Mouse (Mus musculus): ENCODE measurements around the gene Grm7.

The Grm7 gene

GRCm38 (mm10) chr6:111499542-111499941 is 854.2 kb downstream of the Grm7 start:
- Histone ChIP-seq H3K9me3 (ENCODE audit: low read length) (no peaks in the 10 kb centered on the region), H3K36me3 (ENCODE audit: insufficient read depth, low read length) (no peaks in the 10 kb centered on the region), H3K4me1 (replicated peaks; ENCODE audit: low read depth, low read length) (no peaks in the 10 kb centered on the region), H3K4me3 (replicated peaks; ENCODE audit: low read length) (no peak overlapping the region), H3K27me3 (ENCODE audit: insufficient read depth, low read length) (no peaks in the 10 kb centered on the region)
- TF ChIP-seq NANOG (IDR thresholded peaks at IDR 0.05; ENCODE audit: borderline replicate concordance, low read length): no peak
- no peak for TF ChIP-seq POU5F1 (IDR thresholded peaks at IDR 0.05; ENCODE audit: borderline replicate concordance, low read length)
- TF ChIP-seq CTCF (conservative IDR thresholded peaks at IDR 0.05; ENCODE audit: low read length): no peak

- H3K4me1 ChIP-seq (replicated peaks; ENCODE audit: low read depth, low read length): no peaks in the 10 kb centered on the region
- TF ChIP-seq NANOG (IDR thresholded peaks at IDR 0.05; ENCODE audit: borderline replicate concordance, low read length) (no peak), POU5F1 (IDR thresholded peaks at IDR 0.05; ENCODE audit: borderline replicate concordance, low read length) (no peak), CTCF (conservative IDR thresholded peaks at IDR 0.05; ENCODE audit: low read length) (no peak)
These were observed 865.5 kb downstream of the Grm7 start for GRCm38 (mm10) chr6:111510768-111511459.

GRCm38 (mm10) chr6:111512359-111512758 is 867.0 kb downstream of the Grm7 start:
- Histone ChIP-seq H3K27me3 (ENCODE audit: insufficient read depth, low read length) (no peaks in the 10 kb centered on the region), H3K4me1 (replicated peaks; ENCODE audit: low read depth, low read length) (no peaks in the 10 kb centered on the region), H3K4me3 (replicated peaks; ENCODE audit: low read length) (no peak overlapping the region), H3K36me3 (ENCODE audit: insufficient read depth, low read length) (no peaks in the 10 kb centered on the region), H3K9me3 (ENCODE audit: low read length) (no peaks in the 10 kb centered on the region)
- TF ChIP-seq POU5F1 (IDR thresholded peaks at IDR 0.05; ENCODE audit: borderline replicate concordance, low read length): no peak
- no peak for TF ChIP-seq NANOG (IDR thresholded peaks at IDR 0.05; ENCODE audit: borderline replicate concordance, low read length)
- TF ChIP-seq CTCF (conservative IDR thresholded peaks at IDR 0.05; ENCODE audit: low read length): no peak

More at GRCm38 (mm10) chr6:111510768-111511459, 865.5 kb downstream of the Grm7 start:
- H3K36me3 ChIP-seq (ENCODE audit: insufficient read depth, low read length): no peaks in the 10 kb centered on the region
- H3K9me3 ChIP-seq (ENCODE audit: low read length): no peaks in the 10 kb centered on the region
- H3K27me3 ChIP-seq (ENCODE audit: insufficient read depth, low read length): no peaks in the 10 kb centered on the region
- no peak overlapping the region for H3K4me3 ChIP-seq (replicated peaks; ENCODE audit: low read length)

- Histone ChIP-seq H3K4me1 (replicated peaks; ENCODE audit: low read depth, low read length) (no peaks in the 10 kb centered on the region), H3K4me3 (replicated peaks; ENCODE audit: low read length) (no peak overlapping the region), H3K27me3 (ENCODE audit: insufficient read depth, low read length) (no peaks in the 10 kb centered on the region), H3K36me3 (ENCODE audit: insufficient read depth, low read length) (no peaks in the 10 kb centered on the region), H3K9me3 (ENCODE audit: low read length) (no peaks in the 10 kb centered on the region)
- TF ChIP-seq CTCF (conservative IDR thresholded peaks at IDR 0.05; ENCODE audit: low read length) (no peak), NANOG (IDR thresholded peaks at IDR 0.05; ENCODE audit: borderline replicate concordance, low read length) (no peak), POU5F1 (IDR thresholded peaks at IDR 0.05; ENCODE audit: borderline replicate concordance, low read length) (no peak)
These were observed 875.8 kb downstream of the Grm7 start for GRCm38 (mm10) chr6:111521229-111521628.

- no peaks in the 10 kb centered on the region for H3K36me3 ChIP-seq (ENCODE audit: insufficient read depth, low read length)
- H3K4me3 ChIP-seq (replicated peaks; ENCODE audit: low read length): no peak overlapping the region
- H3K9me3 ChIP-seq (ENCODE audit: low read length): no peaks in the 10 kb centered on the region
- TF ChIP-seq NANOG (IDR thresholded peaks at IDR 0.05; ENCODE audit: borderline replicate concordance, low read length) (no peak), POU5F1 (IDR thresholded peaks at IDR 0.05; ENCODE audit: borderline replicate concordance, low read length) (no peak), CTCF (conservative IDR thresholded peaks at IDR 0.05; ENCODE audit: low read length) (no peak)
- no peaks in the 10 kb centered on the region for H3K27me3 ChIP-seq (ENCODE audit: insufficient read depth, low read length)
- H3K4me1 ChIP-seq (replicated peaks; ENCODE audit: low read depth, low read length): no peaks in the 10 kb centered on the region
These were observed 876.7 kb downstream of the Grm7 start for GRCm38 (mm10) chr6:111522122-111522521.

- Histone ChIP-seq H3K4me3 (replicated peaks; ENCODE audit: low read length) (no peak overlapping the region), H3K36me3 (ENCODE audit: insufficient read depth, low read length) (no peaks in the 10 kb centered on the region), H3K9me3 (ENCODE audit: low read length) (no peaks in the 10 kb centered on the region), H3K27me3 (ENCODE audit: insufficient read depth, low read length) (no peaks in the 10 kb centered on the region), H3K4me1 (replicated peaks; ENCODE audit: low read depth, low read length) (no peaks in the 10 kb centered on the region)
- TF ChIP-seq POU5F1 (IDR thresholded peaks at IDR 0.05; ENCODE audit: borderline replicate concordance, low read length): no peak
- no peak for TF ChIP-seq CTCF (conservative IDR thresholded peaks at IDR 0.05; ENCODE audit: low read length)
- no peak for TF ChIP-seq NANOG (IDR thresholded peaks at IDR 0.05; ENCODE audit: borderline replicate concordance, low read length)
These were observed 884.6 kb downstream of the Grm7 start for GRCm38 (mm10) chr6:111529985-111530384.

- H3K9me3 ChIP-seq (ENCODE audit: low read length): no peaks in the 10 kb centered on the region
- peaks cover 5% of the 10 kb centered on the region for H3K4me1 ChIP-seq (replicated peaks; ENCODE audit: low read depth, low read length)
- no peaks in the 10 kb centered on the region for H3K27me3 ChIP-seq (ENCODE audit: insufficient read depth, low read length)
- H3K4me3 ChIP-seq (replicated peaks; ENCODE audit: low read length): no peak overlapping the region
- no peak for TF ChIP-seq POU5F1 (IDR thresholded peaks at IDR 0.05; ENCODE audit: borderline replicate concordance, low read length)
- no peak for TF ChIP-seq CTCF (conservative IDR thresholded peaks at IDR 0.05; ENCODE audit: low read length)
- TF ChIP-seq NANOG (IDR thresholded peaks at IDR 0.05; ENCODE audit: borderline replicate concordance, low read length): no peak
- H3K36me3 ChIP-seq (ENCODE audit: insufficient read depth, low read length): no peaks in the 10 kb centered on the region
These were observed 913.2 kb downstream of the Grm7 start for GRCm38 (mm10) chr6:111558588-111558987.

- Histone ChIP-seq H3K27me3 (ENCODE audit: insufficient read depth, low read length) (no peaks in the 10 kb centered on the region), H3K4me3 (replicated peaks; ENCODE audit: low read length) (no peak overlapping the region), H3K4me1 (replicated peaks; ENCODE audit: low read depth, low read length) (peaks cover 5% of the 10 kb centered on the region), H3K36me3 (ENCODE audit: insufficient read depth, low read length) (no peaks in the 10 kb centered on the region), H3K9me3 (ENCODE audit: low read length) (no peaks in the 10 kb centered on the region)
- TF ChIP-seq POU5F1 (IDR thresholded peaks at IDR 0.05; ENCODE audit: borderline replicate concordance, low read length) (no peak), CTCF (conservative IDR thresholded peaks at IDR 0.05; ENCODE audit: low read length) (peak; percentile 78), NANOG (IDR thresholded peaks at IDR 0.05; ENCODE audit: borderline replicate concordance, low read length) (no peak)
These were observed 914.1 kb downstream of the Grm7 start for GRCm38 (mm10) chr6:111559459-111559858.

GRCm38 (mm10) chr6:111561347-111561746 is 916.0 kb downstream of the Grm7 start:
- TF ChIP-seq POU5F1 (IDR thresholded peaks at IDR 0.05; ENCODE audit: borderline replicate concordance, low read length) (no peak), CTCF (conservative IDR thresholded peaks at IDR 0.05; ENCODE audit: low read length) (no peak), NANOG (IDR thresholded peaks at IDR 0.05; ENCODE audit: borderline replicate concordance, low read length) (no peak)
- Histone ChIP-seq H3K27me3 (ENCODE audit: insufficient read depth, low read length) (no peaks in the 10 kb centered on the region), H3K4me1 (replicated peaks; ENCODE audit: low read depth, low read length) (peaks cover 5% of the 10 kb centered on the region), H3K36me3 (ENCODE audit: insufficient read depth, low read length) (no peaks in the 10 kb centered on the region), H3K4me3 (replicated peaks; ENCODE audit: low read length) (no peak overlapping the region), H3K9me3 (ENCODE audit: low read length) (no peaks in the 10 kb centered on the region)
